Comparison of ENCODE assay signal across 8 mouse cellular contexts in genomic region chr19:56397663-56398527, GRCm38 (mm10). TPM values are rescaled to one million over a fixed set of nuclear protein-coding genes. Genes with fewer than 3 reads are reported as not detected.
DNase-seq lines count a peak whose midpoint lies in the region; ATAC-seq and TF ChIP-seq lines count a peak whose summit lies in the region.

No protein-coding gene starts in this region.

- ATAC-seq in forebrain, embryonic 11.5 days (replicated peaks; ENCODE audit: low FRiP score) = no peak
- ATAC-seq in limb, embryonic 15.5 days (ENCODE audit: insufficient number of reproducible peaks, low FRiP score, low TSS enrichment, low read depth) = no peak

- no peaks in the 10 kb centered on the region for H3K27me3 ChIP-seq in spleen, adult 2 months (ENCODE audit: control insufficient read depth, insufficient read depth, low read length)
- peaks cover 6% of the 10 kb centered on the region; the same call in 1 of the 2 replicates for H3K27me3 ChIP-seq in forebrain, embryonic 11.5 days (ENCODE audit: control insufficient read depth, insufficient read depth, low read length)
- peaks cover 9% of the 10 kb centered on the region for H3K27me3 ChIP-seq in limb, embryonic 15.5 days

- H3K36me3 ChIP-seq in spleen, adult 2 months (ENCODE audit: control insufficient read depth, insufficient read depth, low read length) = no peaks in the 10 kb centered on the region
- no peaks in the 10 kb centered on the region for H3K36me3 ChIP-seq in forebrain, embryonic 11.5 days (ENCODE audit: control insufficient read depth, insufficient read depth, low read length)
- H3K36me3 ChIP-seq in limb, embryonic 15.5 days = no peaks in the 10 kb centered on the region

- TF ChIP-seq CTCF in spleen, adult 2 months (IDR thresholded peaks at IDR 0.05; ENCODE audit: extremely low read depth, insufficient read depth, insufficient read length, insufficient replicate concordance) = no peak
- TF ChIP-seq CTCF in olfactory bulb, adult 2 months (IDR thresholded peaks at IDR 0.05; ENCODE audit: insufficient read depth, low read depth, low read length) = no peak

- 13% methylated on average over 11 of the region's 11 CpGs for WGBS in spleen, adult 2 months
- WGBS in forebrain, embryonic 11.5 days = 74% methylated on average over 11 of the region's 11 CpGs
- 43% methylated on average over 11 of the region's 11 CpGs for WGBS in limb, embryonic 15.5 days
- 68% methylated on average over 11 of the region's 11 CpGs for WGBS in olfactory bulb, adult 2 months

- peak overlapping the region; percentile 71 for H3K27ac ChIP-seq in spleen, adult 2 months (ENCODE audit: insufficient read depth, low read length)
- H3K27ac ChIP-seq in forebrain, embryonic 11.5 days (ENCODE audit: low read depth, low read length) = no peak overlapping the region
- peak overlapping the region; percentile 87 for H3K27ac ChIP-seq in limb, embryonic 15.5 days
- no peak overlapping the region for H3K27ac ChIP-seq in olfactory bulb, adult 2 months (ENCODE audit: insufficient read depth, low read depth, low read length)

- H3K4me3 ChIP-seq in spleen, adult 2 months (ENCODE audit: extremely low read depth, insufficient read depth, insufficient read length) = peak overlapping the region; percentile 68
- H3K4me3 ChIP-seq in forebrain, embryonic 11.5 days (ENCODE audit: low read depth, low read length) = peak overlapping the region; percentile 50
- peak overlapping the region; percentile 61 for H3K4me3 ChIP-seq in limb, embryonic 15.5 days
- peak overlapping the region; percentile 71 for H3K4me3 ChIP-seq in olfactory bulb, adult 2 months (ENCODE audit: insufficient read depth, low read depth, low read length)

- peaks cover 9% of the 10 kb centered on the region for H3K4me1 ChIP-seq in spleen, adult 2 months (ENCODE audit: control insufficient read depth, insufficient read depth, insufficient read length)
- peaks cover 4% of the 10 kb centered on the region; the same call in 1 of the 2 replicates for H3K4me1 ChIP-seq in forebrain, embryonic 11.5 days (replicated peaks; ENCODE audit: control insufficient read depth, insufficient read depth, low read length)
- H3K4me1 ChIP-seq in limb, embryonic 15.5 days = peaks cover 19% of the 10 kb centered on the region
- H3K4me1 ChIP-seq in olfactory bulb, adult 2 months (ENCODE audit: control insufficient read depth, insufficient read depth, low read length) = 0 out of 2 replicates have a peak, but pooled peaks cover 4% of the 10 kb centered on the region

- no peak for TF ChIP-seq POLR2A in spleen, adult 2 months (IDR thresholded peaks at IDR 0.05; ENCODE audit: low read depth, low read length)
- no peak for TF ChIP-seq POLR2A in olfactory bulb, adult 2 months (IDR thresholded peaks at IDR 0.05; ENCODE audit: insufficient read depth, low read depth, low read length)

- no peaks in the 10 kb centered on the region for H3K9me3 ChIP-seq in forebrain, embryonic 11.5 days (ENCODE audit: control insufficient read depth, low read length)
- H3K9me3 ChIP-seq in limb, embryonic 15.5 days = no peaks in the 10 kb centered on the region

- DNase-seq in spleen, adult 2 months (ENCODE audit: low read depth in 1 of 2, low spot score in 2 of 2) = no peak
- DNase-seq in spleen, postnatal 36 days (ENCODE audit: low spot score in 2 of 2) = no peak
- no peak for DNase-seq in forebrain, embryonic 11.5 days (ENCODE audit: low spot score)
- DNase-seq in yolk sac, embryonic 10.5 days (ENCODE audit: low spot score) = no peak
- DNase-seq in left cerebral cortex, postnatal 4 days = no peak
- no peak for DNase-seq in gastrocnemius, adult 8-10 months (ENCODE audit: low spot score in 2 of 2)

- peak overlapping the region; percentile 87 for H3K4me2 ChIP-seq in forebrain, embryonic 11.5 days (ENCODE audit: low read depth, low read length, severe bottlenecking)
- peak overlapping the region; percentile 93 for H3K4me2 ChIP-seq in limb, embryonic 15.5 days

- H3K9ac ChIP-seq in forebrain, embryonic 11.5 days (ENCODE audit: low read length) = peak overlapping the region; percentile 88
- H3K9ac ChIP-seq in limb, embryonic 15.5 days = peak overlapping the region; percentile 47

- intact Hi-C loops in left cerebral cortex, postnatal 4 days (cut with DNase I) = no loop called here

RNA-seq across cellular contexts. Expression of gene Casp7, which starts 1.0 kb away (rescaled TPM):
- polyA plus RNA-seq in spleen, adult 2 months (2012; rRNA removed) = 8.6 and 8.7 TPM in 2 replicates
- polyA plus RNA-seq in forebrain, embryonic 11.5 days (2014; fragmentation: Nextera tagmentation; extraction: Ambion mirVana) = 17.4 and 19.6 TPM in 2 replicates
- 22.5 and 24.3 TPM in 2 replicates for polyA plus RNA-seq in limb, embryonic 15.5 days (2015; fragmentation: Nextera tagmentation; extraction: Ambion mirVana)
- not detected in 2 replicates for polyA plus RNA-seq in olfactory bulb, adult 2 months (2012; ENCODE audit: insufficient read depth, insufficient read length, low replicate concordance, missing spikeins)
- 10 to 100 TPM; 14.0 to 15.4 TPM for total RNA-seq in left cerebral cortex, postnatal 4 days (2021)
- 1 to 10 TPM; 3.1 to 5.9 (median 4.7) TPM for total RNA-seq in gastrocnemius, adult 8-10 months (2022)

RNA-seq across cellular contexts. Expression of gene Nrap, which starts 8.1 kb away (rescaled TPM):
- 0.01 and 0.04 TPM in 2 replicates for polyA plus RNA-seq in spleen, adult 2 months (2012; rRNA removed)
- 0.17 and 0.20 TPM in 2 replicates for polyA plus RNA-seq in forebrain, embryonic 11.5 days (2014; fragmentation: Nextera tagmentation; extraction: Ambion mirVana)
- polyA plus RNA-seq in limb, embryonic 15.5 days (2015; fragmentation: Nextera tagmentation; extraction: Ambion mirVana) = 2.7 and 8.6 TPM in 2 replicates
- not detected in 2 replicates for polyA plus RNA-seq in olfactory bulb, adult 2 months (2012; ENCODE audit: insufficient read depth, insufficient read length, low replicate concordance, missing spikeins)
- under 1 TPM; 0.44 to 0.54 TPM for total RNA-seq in left cerebral cortex, postnatal 4 days (2021)
- 100 to 1,000 TPM; 779 to 919 (median 871) TPM for total RNA-seq in gastrocnemius, adult 8-10 months (2022)

Comparison
In these comparisons a context has a peak if more than half of its experiments do, and no peak if none do; other contexts are left out.
1. H3K27ac ChIP-seq: peak in spleen, adult 2 months (single experiment) and limb, embryonic 15.5 days (single experiment); none in forebrain, embryonic 11.5 days (single experiment) and olfactory bulb, adult 2 months (single experiment).
2. Peak in every context shown above with its lines, with median percentiles within 50 percentile points of each other: H3K4me3 ChIP-seq.